Mouse (Mus musculus): ENCODE data around the gene Avpi1. TPM values are rescaled to one million over a fixed set of nuclear protein-coding genes. Genes with fewer than 3 reads are reported as not detected.
A peak's percentile ranks its signal among the peaks of the same experiment; 100 is the strongest.
"Not testable (repeated sequence)": the region's sequence is repeated elsewhere in the genome, so short reads cannot be mapped to it uniquely, and the experiment has no call there.

The Avpi1 gene
- polyA plus RNA-seq, 1 experiment from 2014 or later = 3.0 TPM

- Histone ChIP-seq H3K36me3 (ENCODE audit: inconsistent target) (peaks cover 51% of the 10 kb centered on the region; the same call in 1 of the 2 replicates), H3K27ac (peak overlapping the region; percentile 47), H3K79me2 (ENCODE audit: inconsistent target) (peaks cover 100% of the 10 kb centered on the region), H3K4me3 (ENCODE audit: inconsistent target) (no peak overlapping the region)
- WGBS (ENCODE audit: missing documents) = 58% methylated on average over 3 of the region's 3 CpGs
Observed at GRCm38 (mm10) chr19:42099406-42099805, 29.5 kb downstream of the Avpi1 start.

- peak overlapping the region; percentile 62 for H3K4me3 ChIP-seq (ENCODE audit: inconsistent target)
- WGBS (ENCODE audit: missing documents) = under 1% methylated on average over 48 of the region's 52 CpGs
- H3K79me2 ChIP-seq (ENCODE audit: inconsistent target) = peaks cover 46% of the 10 kb centered on the region
- H3K36me3 ChIP-seq (ENCODE audit: inconsistent target) = peaks cover 10% of the 10 kb centered on the region; the same call in 1 of the 2 replicates
- peak overlapping the region; percentile 88 for H3K27ac ChIP-seq
Observed at GRCm38 (mm10) chr19:42090637-42091141, 38.2 kb downstream of the Avpi1 start.

DNA sequence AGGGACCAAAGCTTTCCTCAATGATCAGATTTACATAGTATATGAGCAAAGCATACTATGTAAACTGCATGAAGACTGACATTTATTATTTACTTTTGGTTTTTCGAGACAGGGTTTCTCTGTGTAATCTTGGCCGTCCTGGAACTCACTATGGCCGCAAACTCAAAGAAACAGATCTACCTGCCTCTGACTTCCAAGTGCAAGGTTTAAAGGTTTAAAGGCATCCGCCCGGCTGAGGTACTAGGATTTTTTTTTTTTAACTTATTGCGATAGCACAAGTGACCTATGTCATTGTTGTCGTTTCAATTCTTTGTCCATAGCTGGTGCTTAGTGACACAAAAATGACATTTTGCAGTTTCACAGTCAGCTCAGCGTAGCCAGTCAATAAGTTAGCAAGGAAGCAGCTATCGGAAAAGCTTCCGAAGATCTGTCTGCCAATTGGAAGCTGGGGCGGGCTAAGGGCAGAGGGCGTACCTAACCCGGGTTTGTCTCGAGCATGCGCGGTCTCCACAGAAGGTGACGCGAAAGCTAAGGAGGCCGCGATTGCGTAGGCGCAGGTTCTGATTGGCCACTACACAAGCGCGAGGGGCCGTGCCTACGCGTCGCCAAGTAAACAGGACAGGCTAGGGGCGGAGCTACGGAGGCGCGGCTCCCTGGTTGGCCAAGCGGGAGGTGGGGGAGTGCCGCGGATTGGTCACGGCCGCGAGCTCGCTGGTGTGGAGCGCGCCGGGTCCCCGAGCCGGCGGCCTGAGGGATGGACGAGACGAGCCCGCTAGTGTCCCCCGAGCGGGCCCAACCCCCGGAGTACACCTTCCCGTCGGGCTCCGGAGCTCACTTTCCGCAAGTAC lies 38.9 kb downstream of the Avpi1 start, which contains the start of gene Pi4k2a:
Pi4k2a (plus strand) TSS at position 723 of the 848 bp plus-strand sequence.
- H3K4me3 ChIP-seq (ENCODE audit: inconsistent target) = peak within 1 kb of the TSS; percentile 62
- WGBS (ENCODE audit: missing documents) = under 1% methylated on average over 55 of the region's 55 CpGs
- H3K27ac ChIP-seq = peak within 1 kb of the TSS; percentile 98
- H3K79me2 ChIP-seq (ENCODE audit: inconsistent target) = peaks cover 39% of the 10 kb centered on the region
- H3K36me3 ChIP-seq (ENCODE audit: inconsistent target) = 0 out of 2 replicates have a peak, but pooled peaks cover 7% of the 10 kb centered on the region

GRCm38 (mm10) chr19:42089103-42089747 lies 39.6 kb downstream of the Avpi1 start:
- peaks cover 32% of the 10 kb centered on the region for H3K79me2 ChIP-seq (ENCODE audit: inconsistent target)
- H3K4me3 ChIP-seq (ENCODE audit: inconsistent target) = peak overlapping the region; percentile 32
- peak overlapping the region; percentile 98 for H3K27ac ChIP-seq
- 6% methylated on average over 14 of the region's 14 CpGs for WGBS (ENCODE audit: missing documents)
- 0 out of 2 replicates have a peak, but pooled peaks cover 7% of the 10 kb centered on the region for H3K36me3 ChIP-seq (ENCODE audit: inconsistent target)

DNA sequence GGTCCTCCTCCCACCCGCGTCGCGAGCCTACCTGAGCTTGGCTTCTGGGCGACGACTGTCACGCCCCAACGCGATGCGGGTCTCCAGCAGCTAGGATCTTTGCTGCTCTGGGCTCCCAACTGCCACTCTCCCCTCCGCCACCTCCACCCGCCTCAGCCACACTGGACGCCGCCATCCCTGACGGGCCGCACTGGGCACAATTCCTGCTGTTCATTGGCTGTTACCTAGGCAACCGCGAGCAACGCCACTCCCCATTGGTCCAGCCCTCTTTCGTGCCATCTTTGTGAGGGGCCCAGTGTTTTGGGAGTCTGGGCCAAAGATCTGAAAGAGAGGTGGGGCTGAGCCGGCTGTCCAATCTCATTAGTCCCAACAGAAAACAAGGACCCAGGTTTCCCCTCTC lies 42.7 kb downstream of the Avpi1 start, which contains the start of gene Morn4:
Morn4 (minus strand) TSS at position 192 of the 400 bp plus-strand sequence.
- Histone ChIP-seq H3K4me3 (ENCODE audit: inconsistent target) (peak within 1 kb of the TSS; percentile 29), H3K36me3 (ENCODE audit: inconsistent target) (no peaks in the 10 kb centered on the region), H3K79me2 (ENCODE audit: inconsistent target) (peaks cover 1% of the 10 kb centered on the region), H3K27ac (no peak within 1 kb of the TSS)
- WGBS (ENCODE audit: missing documents) = 26% methylated on average over 21 of the region's 21 CpGs

- Histone ChIP-seq H3K4me3 (ENCODE audit: inconsistent target) (peak overlapping the region; percentile 29), H3K36me3 (ENCODE audit: inconsistent target) (no peaks in the 10 kb centered on the region), H3K27ac (no peak overlapping the region), H3K79me2 (ENCODE audit: inconsistent target) (no peaks in the 10 kb centered on the region)
- WGBS (ENCODE audit: missing documents) = 32% methylated on average over 10 of the region's 10 CpGs
Observed at GRCm38 (mm10) chr19:42085690-42086089, 43.2 kb downstream of the Avpi1 start.

DNA sequence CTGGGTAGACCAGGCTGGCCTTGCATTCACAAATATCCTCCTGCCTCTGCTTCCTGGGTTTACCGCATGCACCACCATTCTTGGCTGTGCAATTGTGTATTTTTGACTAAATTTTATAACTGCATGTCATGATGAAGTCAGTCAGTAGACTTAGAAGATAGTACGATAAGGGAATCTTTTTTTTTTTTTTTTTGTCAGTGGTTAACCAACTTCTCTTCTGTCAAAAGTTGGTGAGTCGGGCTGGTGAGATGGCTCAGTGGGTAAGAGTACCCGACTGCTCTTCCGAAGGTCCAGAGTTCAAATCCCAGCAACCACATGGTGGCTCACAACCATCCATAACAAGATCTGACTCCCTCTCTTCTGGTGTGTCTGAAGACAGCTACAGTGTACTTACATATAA lies 47.2 kb downstream of the Avpi1 start:
- H3K36me3 ChIP-seq (ENCODE audit: inconsistent target); H3K79me2 ChIP-seq (ENCODE audit: inconsistent target); H3K4me3 ChIP-seq (ENCODE audit: inconsistent target): not testable (repeated sequence)
- peak overlapping the region; percentile 86; the same call in 1 of the 2 replicates for H3K27ac ChIP-seq
- 100% methylated on average over 2 of the region's 5 CpGs for WGBS (ENCODE audit: missing documents)

- H3K79me2 ChIP-seq (ENCODE audit: inconsistent target) = no peaks in the 10 kb centered on the region
- H3K4me3 ChIP-seq (ENCODE audit: inconsistent target) = no peak overlapping the region
- H3K36me3 ChIP-seq (ENCODE audit: inconsistent target) = no peaks in the 10 kb centered on the region
- WGBS (ENCODE audit: missing documents) = 89% methylated on average over 11 of the region's 11 CpGs
- peak overlapping the region; percentile 86 for H3K27ac ChIP-seq
Observed at GRCm38 (mm10) chr19:42080469-42080868, 48.4 kb downstream of the Avpi1 start.

DNA sequence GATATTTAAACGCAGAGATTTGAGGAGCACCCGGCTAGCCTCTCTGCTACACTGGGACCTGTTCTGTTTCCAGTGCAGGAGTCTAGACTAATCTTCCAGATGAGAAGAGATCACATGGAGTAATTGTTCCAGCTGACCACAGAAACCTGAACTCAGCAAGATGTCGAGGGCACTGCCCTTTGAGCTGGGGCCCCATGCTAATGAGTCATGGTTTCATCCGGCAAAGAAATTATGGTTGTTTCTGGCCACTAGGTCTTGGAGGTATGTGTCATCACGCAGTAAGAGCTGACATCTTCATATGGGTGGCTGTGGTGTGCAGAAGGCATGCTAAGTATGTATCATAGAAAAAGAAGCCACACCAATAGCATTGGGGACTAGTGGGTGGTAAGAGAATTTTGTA lies 48.9 kb downstream of the Avpi1 start:
- whole genome bisulfite sequencing (ENCODE audit: missing documents) = 50% methylated on average over 5 of the region's 5 CpGs
- H3K79me2 ChIP-seq (ENCODE audit: inconsistent target) = no peaks in the 10 kb centered on the region
- no peak overlapping the region for H3K4me3 ChIP-seq (ENCODE audit: inconsistent target)
- H3K36me3 ChIP-seq (ENCODE audit: inconsistent target) = no peaks in the 10 kb centered on the region
- peak overlapping the region; percentile 86 for H3K27ac ChIP-seq

- no peak overlapping the region for H3K4me3 ChIP-seq (ENCODE audit: inconsistent target)
- no peaks in the 10 kb centered on the region for H3K36me3 ChIP-seq (ENCODE audit: inconsistent target)
- peak overlapping the region; percentile 86 for H3K27ac ChIP-seq
- no peaks in the 10 kb centered on the region for H3K79me2 ChIP-seq (ENCODE audit: inconsistent target)
- WGBS (ENCODE audit: missing documents) = 98% methylated on average over 12 of the region's 12 CpGs
Observed at GRCm38 (mm10) chr19:42079006-42079405, 49.9 kb downstream of the Avpi1 start.

GRCm38 (mm10) chr19:42078566-42078965 lies 50.3 kb downstream of the Avpi1 start:
- no peaks in the 10 kb centered on the region for H3K36me3 ChIP-seq (ENCODE audit: inconsistent target)
- 97% methylated on average over 8 of the region's 8 CpGs for WGBS (ENCODE audit: missing documents)
- no peaks in the 10 kb centered on the region for H3K79me2 ChIP-seq (ENCODE audit: inconsistent target)
- H3K4me3 ChIP-seq (ENCODE audit: inconsistent target) = no peak overlapping the region
- H3K27ac ChIP-seq = peak overlapping the region; percentile 86; the same call in 1 of the 2 replicates

DNA sequence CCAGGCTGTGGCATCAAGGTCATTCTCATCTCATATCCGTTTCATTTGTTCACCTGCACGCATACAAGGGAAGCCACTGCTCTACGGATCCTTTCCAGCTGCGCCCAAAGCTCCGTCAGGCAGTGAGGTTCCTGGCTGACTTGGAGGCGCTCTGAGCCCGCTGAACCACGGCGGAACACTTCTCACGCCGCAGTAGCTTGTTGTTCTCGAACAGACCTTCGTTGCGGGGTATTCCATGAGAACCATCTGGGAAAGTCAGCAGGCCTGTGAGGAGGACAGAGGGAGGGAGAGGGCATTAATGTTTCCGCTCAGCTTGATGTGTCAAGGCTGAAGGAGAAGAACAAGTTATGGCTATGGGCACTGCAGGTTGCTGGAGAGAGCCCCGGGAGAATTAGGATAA lies 52.9 kb downstream of the Avpi1 start:
- WGBS (ENCODE audit: missing documents) = 93% methylated on average over 16 of the region's 16 CpGs
- no peak overlapping the region for H3K27ac ChIP-seq
- no peaks in the 10 kb centered on the region for H3K79me2 ChIP-seq (ENCODE audit: inconsistent target)
- no peaks in the 10 kb centered on the region for H3K36me3 ChIP-seq (ENCODE audit: inconsistent target)
- H3K4me3 ChIP-seq (ENCODE audit: inconsistent target) = no peak overlapping the region

DNA sequence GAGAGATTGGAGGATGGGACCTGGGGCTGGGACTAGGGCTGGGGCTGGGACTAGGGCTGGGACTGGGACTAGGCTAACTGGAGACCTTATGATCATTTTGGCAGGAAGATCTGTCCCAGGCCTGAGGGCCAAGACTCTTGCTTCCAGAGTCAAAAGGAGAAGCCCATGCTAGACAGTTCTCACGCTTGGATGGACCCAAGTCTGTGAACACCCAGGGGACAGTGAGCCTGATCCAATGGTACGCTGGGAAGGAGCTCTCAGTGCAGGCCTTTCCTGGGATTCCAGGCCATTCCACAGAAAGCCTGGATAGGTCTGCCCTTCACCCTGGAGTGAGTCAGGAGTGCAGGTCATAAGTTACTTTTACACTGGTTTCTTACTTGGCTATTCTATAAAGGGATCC lies 53.8 kb downstream of the Avpi1 start:
- WGBS (ENCODE audit: missing documents) = 92% methylated on average over 2 of the region's 2 CpGs
- no peaks in the 10 kb centered on the region for H3K79me2 ChIP-seq (ENCODE audit: inconsistent target)
- H3K27ac ChIP-seq = no peak overlapping the region
- H3K36me3 ChIP-seq (ENCODE audit: inconsistent target) = no peaks in the 10 kb centered on the region
- no peak overlapping the region for H3K4me3 ChIP-seq (ENCODE audit: inconsistent target)
